Mouse (Mus musculus): ENCODE results near the gene Cd2ap. TPM values are rescaled to one million over a fixed set of nuclear protein-coding genes. Genes with fewer than 3 reads are reported as not detected.

The Cd2ap gene
- polyA plus RNA-seq, 1 experiment from 2014 or later = 21.9 TPM

DNA sequence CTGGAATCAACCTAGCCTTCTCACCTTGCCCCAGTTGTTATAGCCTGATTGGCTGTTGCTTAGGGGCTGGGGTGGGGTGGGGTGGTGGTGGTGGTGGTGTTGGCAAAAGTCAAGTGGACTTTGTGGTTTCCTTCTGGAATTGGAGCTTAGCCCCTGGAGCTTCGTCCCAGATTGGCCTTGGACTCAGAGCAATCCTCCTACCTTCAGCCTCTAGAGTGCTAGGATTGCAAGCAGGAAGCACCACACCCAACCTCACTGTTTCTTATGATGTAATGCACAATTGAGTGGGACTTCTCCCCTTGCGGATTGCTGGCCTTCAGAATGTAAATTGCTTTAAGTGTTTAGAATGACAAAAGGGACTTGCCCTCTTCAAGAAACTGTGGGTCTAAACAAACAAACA, 24.3 kb upstream of the Cd2ap start:
- H3K9ac ChIP-seq (replicated peaks) = no peak overlapping the region
- no peaks in the 10 kb centered on the region for H3K27me3 ChIP-seq
- H3K9me3 ChIP-seq = peaks cover 12% of the 10 kb centered on the region
- no peaks in the 10 kb centered on the region for H3K4me1 ChIP-seq (replicated peaks)
- no peak for ATAC-seq (ENCODE audit: insufficient number of reproducible peaks, insufficient read depth, low FRiP score, low TSS enrichment, low read depth)
- H3K4me3 ChIP-seq (replicated peaks) = no peak overlapping the region
- H3K27ac ChIP-seq = no peak overlapping the region
- no peaks in the 10 kb centered on the region for H3K36me3 ChIP-seq
- 75% methylated on average over 2 of the region's 2 CpGs for WGBS
- no peak overlapping the region for H3K4me2 ChIP-seq

DNA sequence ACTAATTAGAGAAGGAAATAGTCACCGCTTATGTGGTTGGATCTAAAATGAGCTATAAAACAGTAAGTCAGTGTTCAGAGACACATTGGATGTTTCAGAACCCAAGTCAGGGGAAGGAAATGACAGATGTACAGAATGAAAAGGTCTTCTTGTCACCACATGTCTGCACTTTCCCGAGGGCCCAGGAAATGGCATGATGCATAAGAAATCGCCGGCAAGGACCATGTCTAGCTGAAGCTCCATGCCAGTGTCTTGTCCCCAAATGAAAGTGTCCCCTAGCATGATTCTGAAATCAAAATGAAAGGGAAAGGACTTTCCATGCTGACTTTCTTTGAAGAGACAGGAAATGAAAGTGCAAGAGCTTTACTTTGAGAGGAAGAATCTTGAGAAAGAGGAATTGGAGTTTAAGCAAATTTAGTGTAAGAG, 10.8 kb upstream of the Cd2ap start:
- ATAC-seq (ENCODE audit: insufficient number of reproducible peaks, insufficient read depth, low FRiP score, low TSS enrichment, low read depth) = no peak
- 81% methylated on average over 4 of the region's 4 CpGs for WGBS

DNA sequence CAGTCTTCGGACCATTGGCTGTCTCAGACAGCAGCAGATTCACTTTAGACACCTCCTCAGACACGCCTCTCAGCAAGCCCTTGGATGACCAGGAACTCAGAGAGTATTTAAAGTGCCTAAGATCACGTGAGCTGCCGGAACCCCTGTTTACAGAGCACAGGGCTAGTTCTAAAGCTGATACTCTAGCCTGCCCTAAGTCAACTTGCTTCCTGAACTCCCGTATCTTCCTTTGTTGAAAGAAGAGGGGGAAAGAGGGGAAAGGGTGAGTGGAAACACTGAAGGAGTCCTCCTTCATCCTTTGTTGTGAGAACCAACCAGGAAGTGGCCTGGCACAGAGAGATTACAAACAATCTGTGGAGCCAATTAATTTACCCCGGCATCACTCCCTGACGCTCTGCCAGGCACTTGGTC, 8.6 kb upstream of the Cd2ap start:
- no peaks in the 10 kb centered on the region for H3K36me3 ChIP-seq
- no peaks in the 10 kb centered on the region for H3K4me1 ChIP-seq (replicated peaks)
- no peak for ATAC-seq (ENCODE audit: insufficient number of reproducible peaks, insufficient read depth, low FRiP score, low TSS enrichment, low read depth)
- 68% methylated on average over 7 of the region's 7 CpGs for WGBS
- no peaks in the 10 kb centered on the region for H3K27me3 ChIP-seq
- H3K27ac ChIP-seq = no peak overlapping the region
- H3K4me3 ChIP-seq (replicated peaks) = no peak overlapping the region
- no peak overlapping the region for H3K4me2 ChIP-seq
- no peaks in the 10 kb centered on the region for H3K9me3 ChIP-seq
- H3K9ac ChIP-seq (replicated peaks) = no peak overlapping the region

More for the DNA sequence above, 10.8 kb upstream of the Cd2ap start:
- Histone ChIP-seq H3K4me2 (no peak overlapping the region), H3K4me3 (replicated peaks) (no peak overlapping the region), H3K27ac (no peak overlapping the region), H3K9ac (replicated peaks) (no peak overlapping the region), H3K4me1 (replicated peaks) (no peaks in the 10 kb centered on the region), H3K9me3 (no peaks in the 10 kb centered on the region), H3K36me3 (no peaks in the 10 kb centered on the region), H3K27me3 (no peaks in the 10 kb centered on the region)

DNA sequence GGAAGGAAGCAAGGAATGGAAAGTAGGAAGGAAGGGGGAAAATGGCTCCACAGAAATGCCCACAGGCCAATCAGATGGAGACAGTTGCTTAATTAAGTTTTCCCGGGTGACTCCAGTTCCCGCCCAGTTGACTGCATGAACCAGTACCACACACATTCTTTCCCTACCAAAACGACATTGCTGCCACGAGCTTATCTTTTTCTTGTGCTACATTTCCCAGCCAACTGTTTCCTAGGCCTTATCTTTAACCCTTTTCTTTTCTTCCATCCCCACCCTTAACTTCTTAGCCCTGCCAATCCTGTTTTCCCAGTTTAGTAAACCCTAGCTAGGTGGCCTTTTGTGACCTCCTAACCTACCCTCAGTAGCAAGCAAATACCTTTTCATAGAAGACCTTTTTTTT, 7.9 kb upstream of the Cd2ap start:
- Histone ChIP-seq H3K9me3 (no peaks in the 10 kb centered on the region), H3K27me3 (no peaks in the 10 kb centered on the region), H3K4me1 (replicated peaks) (no peaks in the 10 kb centered on the region), H3K4me3 (replicated peaks) (no peak overlapping the region), H3K4me2 (no peak overlapping the region), H3K9ac (replicated peaks) (no peak overlapping the region), H3K27ac (no peak overlapping the region), H3K36me3 (no peaks in the 10 kb centered on the region)
- 55% methylated on average over 4 of the region's 4 CpGs for WGBS
- no peak for ATAC-seq (ENCODE audit: insufficient number of reproducible peaks, insufficient read depth, low FRiP score, low TSS enrichment, low read depth)

DNA sequence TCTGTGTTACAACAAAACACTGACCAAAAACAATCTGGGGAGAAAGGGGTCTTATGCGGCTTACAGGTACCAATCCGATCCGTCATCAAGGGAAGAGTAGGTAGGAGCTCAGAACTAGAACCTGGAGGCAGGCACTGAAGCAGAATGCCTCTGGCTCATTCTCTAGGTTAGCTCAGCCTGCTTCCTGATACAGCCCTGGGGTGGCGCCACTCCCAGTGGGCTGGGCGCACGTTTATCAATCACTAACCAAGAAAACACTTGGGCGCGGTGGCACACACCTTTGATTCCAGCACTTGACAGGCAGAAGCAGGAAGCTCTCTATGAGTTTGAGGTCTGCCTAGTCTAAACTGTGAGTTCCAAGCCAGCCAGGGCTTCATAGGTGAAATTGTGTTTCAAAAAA, 7.3 kb upstream of the Cd2ap start:
- Histone ChIP-seq H3K27me3 (no peaks in the 10 kb centered on the region), H3K27ac (no peak overlapping the region), H3K36me3 (no peaks in the 10 kb centered on the region), H3K4me3 (replicated peaks) (no peak overlapping the region), H3K9ac (replicated peaks) (no peak overlapping the region), H3K9me3 (no peaks in the 10 kb centered on the region), H3K4me2 (no peak overlapping the region), H3K4me1 (replicated peaks) (no peaks in the 10 kb centered on the region)
- no peak for ATAC-seq (ENCODE audit: insufficient number of reproducible peaks, insufficient read depth, low FRiP score, low TSS enrichment, low read depth)
- 83% methylated on average over 8 of the region's 8 CpGs for WGBS

DNA sequence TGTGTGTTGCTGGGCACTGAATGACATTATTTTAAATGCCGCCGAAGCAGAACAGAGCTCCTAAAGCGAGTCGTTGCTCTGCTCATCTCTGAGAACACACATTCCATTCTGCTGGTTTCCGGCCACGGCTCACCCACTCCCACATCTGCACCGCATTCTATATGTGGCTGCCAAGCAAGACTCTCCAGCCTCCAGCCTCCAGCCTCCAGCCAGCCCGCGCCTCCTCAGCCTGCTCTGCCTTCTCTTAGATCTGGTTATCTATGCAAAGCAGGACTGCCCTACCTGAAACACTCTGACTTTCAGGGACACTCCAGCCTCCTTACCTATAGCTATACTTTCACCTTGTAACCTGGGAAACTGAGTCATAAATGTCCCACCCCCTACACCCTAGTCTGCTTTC, 6.8 kb upstream of the Cd2ap start:
- no peak overlapping the region for H3K27ac ChIP-seq
- H3K4me2 ChIP-seq = no peak overlapping the region
- no peaks in the 10 kb centered on the region for H3K27me3 ChIP-seq
- no peaks in the 10 kb centered on the region for H3K4me1 ChIP-seq (replicated peaks)
- no peaks in the 10 kb centered on the region for H3K9me3 ChIP-seq
- ATAC-seq (ENCODE audit: insufficient number of reproducible peaks, insufficient read depth, low FRiP score, low TSS enrichment, low read depth) = no peak
- H3K4me3 ChIP-seq (replicated peaks) = no peak overlapping the region
- WGBS = 92% methylated on average over 9 of the region's 9 CpGs
- no peak overlapping the region for H3K9ac ChIP-seq (replicated peaks)
- no peaks in the 10 kb centered on the region for H3K36me3 ChIP-seq

DNA sequence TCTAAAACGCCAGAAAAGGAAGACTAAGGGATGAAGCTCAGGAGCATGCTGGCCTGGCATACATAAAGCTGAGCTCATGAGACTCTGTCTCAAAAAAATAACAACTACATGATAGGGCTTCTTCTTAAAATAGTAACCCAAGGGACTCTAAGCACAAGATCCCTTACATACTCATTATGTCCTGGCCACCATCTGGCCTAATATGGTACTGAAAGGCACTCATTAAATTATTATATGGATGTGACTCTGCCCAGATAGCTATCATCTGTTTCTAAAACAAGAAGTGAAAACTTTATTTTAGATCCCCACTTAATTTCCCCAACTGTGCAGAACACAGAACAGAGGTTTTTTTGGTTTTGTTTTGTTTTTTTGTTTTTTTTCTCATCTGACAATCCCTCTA, 6.4 kb upstream of the Cd2ap start:
- ATAC-seq (ENCODE audit: insufficient number of reproducible peaks, insufficient read depth, low FRiP score, low TSS enrichment, low read depth) = no peak
- WGBS = 90% methylated on average over 1 of the region's 1 CpGs
- H3K9ac ChIP-seq (replicated peaks) = no peak overlapping the region

DNA sequence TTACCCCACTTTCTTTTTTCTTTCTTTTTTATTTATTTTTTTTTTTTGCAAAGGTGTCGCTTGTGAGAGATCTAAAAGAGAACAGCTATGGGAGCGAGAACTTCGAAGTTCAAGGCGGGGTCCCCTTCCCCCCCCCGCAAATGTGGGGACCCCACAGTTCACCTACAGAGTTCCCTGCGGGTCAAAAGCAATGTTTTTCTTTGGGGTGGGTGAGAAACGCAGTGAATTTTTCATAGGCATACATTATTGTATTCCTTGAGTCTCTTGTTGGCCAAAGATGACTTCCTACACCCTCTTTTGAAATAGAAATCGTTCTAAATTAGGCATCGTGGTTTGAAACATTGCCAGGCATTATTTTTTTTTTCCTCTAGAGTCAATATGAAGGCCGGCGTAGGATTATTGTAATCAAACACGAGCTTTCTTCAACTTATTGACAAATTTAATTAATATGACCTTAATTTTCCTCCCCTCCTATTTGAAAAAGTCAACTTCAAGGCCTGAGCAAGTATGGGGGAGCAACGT, 500 bp upstream of the Cd2ap start:
- Histone ChIP-seq H3K9ac (replicated peaks) (peak overlapping the region; percentile 93), H3K27ac (peak overlapping the region; percentile 97), H3K4me2 (peak overlapping the region; percentile 73), H3K9me3 (no peaks in the 10 kb centered on the region), H3K4me1 (replicated peaks) (peaks cover 21% of the 10 kb centered on the region), H3K36me3 (no peaks in the 10 kb centered on the region), H3K4me3 (replicated peaks) (peak overlapping the region; percentile 85), H3K27me3 (no peaks in the 10 kb centered on the region)
- WGBS = 35% methylated on average over 13 of the region's 13 CpGs
- no peak for ATAC-seq (ENCODE audit: insufficient number of reproducible peaks, insufficient read depth, low FRiP score, low TSS enrichment, low read depth)

More for the DNA sequence above, 6.4 kb upstream of the Cd2ap start:
- H3K27ac ChIP-seq = no peak overlapping the region
- H3K9me3 ChIP-seq = no peaks in the 10 kb centered on the region
- no peaks in the 10 kb centered on the region for H3K27me3 ChIP-seq
- no peak overlapping the region for H3K4me2 ChIP-seq
- no peaks in the 10 kb centered on the region for H3K36me3 ChIP-seq
- H3K4me3 ChIP-seq (replicated peaks) = no peak overlapping the region
- H3K4me1 ChIP-seq (replicated peaks) = no peaks in the 10 kb centered on the region

DNA sequence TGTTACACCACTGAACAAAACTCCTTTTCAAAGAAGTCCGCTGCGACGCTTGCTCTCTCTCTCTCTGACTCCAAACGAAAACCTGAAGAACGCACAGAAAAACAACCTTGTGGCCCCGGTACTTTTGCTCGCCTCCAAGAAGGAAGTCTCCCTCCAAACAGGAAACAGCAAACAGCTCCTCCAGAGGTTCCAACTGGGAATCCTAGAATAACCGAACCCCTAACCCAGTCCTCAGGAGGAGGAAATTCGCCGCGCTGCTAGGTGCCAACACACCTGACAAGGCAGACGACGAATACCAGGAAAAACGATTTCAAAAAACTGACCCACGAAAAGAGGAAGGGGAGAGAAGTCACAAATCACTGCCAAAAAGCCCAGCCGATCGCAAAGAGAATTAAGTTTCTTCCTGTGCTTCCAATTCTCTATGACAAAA, 879 bp downstream of the Cd2ap start:
- Histone ChIP-seq H3K27ac (peak overlapping the region; percentile 97), H3K4me1 (replicated peaks) (peaks cover 23% of the 10 kb centered on the region), H3K4me2 (peak overlapping the region; percentile 73), H3K4me3 (replicated peaks) (peak overlapping the region; percentile 85), H3K9me3 (no peaks in the 10 kb centered on the region), H3K9ac (replicated peaks) (peak overlapping the region; percentile 93), H3K27me3 (no peaks in the 10 kb centered on the region), H3K36me3 (no peaks in the 10 kb centered on the region)
- under 1% methylated on average over 17 of the region's 17 CpGs for WGBS
- ATAC-seq (ENCODE audit: insufficient number of reproducible peaks, insufficient read depth, low FRiP score, low TSS enrichment, low read depth) = no peak

DNA sequence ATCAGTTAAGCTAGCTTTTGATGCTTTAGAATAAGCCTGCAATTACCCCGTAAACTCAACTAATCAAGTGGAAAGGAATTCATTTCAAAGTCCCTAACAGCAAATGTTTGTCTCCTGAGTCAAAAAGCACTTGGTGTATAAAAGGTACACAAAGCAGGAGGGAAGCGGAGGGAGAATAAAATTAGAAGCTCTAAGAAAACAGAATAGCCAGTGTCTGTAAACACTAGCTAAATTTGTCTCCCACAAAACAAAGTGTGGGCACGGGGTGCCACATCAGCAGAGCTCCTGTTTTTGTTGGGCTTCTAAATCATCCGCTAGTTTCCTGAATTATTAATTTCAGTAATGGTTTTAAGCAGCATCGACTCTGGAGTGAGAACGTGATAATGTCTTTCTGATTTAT, 1.4 kb downstream of the Cd2ap start:
- Histone ChIP-seq H3K27me3 (no peaks in the 10 kb centered on the region), H3K4me2 (peak overlapping the region; percentile 73), H3K4me1 (replicated peaks) (peaks cover 25% of the 10 kb centered on the region), H3K36me3 (no peaks in the 10 kb centered on the region), H3K27ac (peak overlapping the region; percentile 97; the same call in 1 of the 2 replicates), H3K4me3 (replicated peaks) (peak overlapping the region; percentile 85), H3K9me3 (no peaks in the 10 kb centered on the region), H3K9ac (replicated peaks) (peak overlapping the region; percentile 93)
- 20% methylated on average over 6 of the region's 6 CpGs for WGBS
- no peak for ATAC-seq (ENCODE audit: insufficient number of reproducible peaks, insufficient read depth, low FRiP score, low TSS enrichment, low read depth)

DNA sequence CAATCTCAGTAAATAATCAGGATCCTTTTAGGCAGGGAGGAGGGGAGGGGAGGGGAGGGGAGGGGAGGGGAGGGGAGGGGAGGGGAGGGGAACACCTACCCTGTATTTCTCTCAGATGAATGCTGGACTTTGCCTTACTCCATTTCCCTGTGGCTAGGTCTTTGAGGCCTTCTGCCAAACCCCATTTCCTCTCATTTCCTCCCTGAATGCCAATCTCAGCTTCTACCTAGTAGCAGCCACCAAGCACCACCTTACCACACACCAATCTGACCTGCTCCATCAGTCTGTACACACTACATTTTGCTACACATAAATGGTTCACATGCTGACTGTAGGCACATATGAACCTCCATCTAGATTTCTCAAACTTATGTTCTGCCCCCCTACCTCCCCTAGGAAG, 6.0 kb downstream of the Cd2ap start:
- ATAC-seq (ENCODE audit: insufficient number of reproducible peaks, insufficient read depth, low FRiP score, low TSS enrichment, low read depth) = no peak
- Histone ChIP-seq H3K4me1 (replicated peaks) (peaks cover 25% of the 10 kb centered on the region), H3K9ac (replicated peaks) (no peak overlapping the region), H3K4me3 (replicated peaks) (no peak overlapping the region), H3K27me3 (no peaks in the 10 kb centered on the region), H3K9me3 (no peaks in the 10 kb centered on the region), H3K27ac (no peak overlapping the region), H3K36me3 (no peaks in the 10 kb centered on the region), H3K4me2 (no peak overlapping the region)

DNA sequence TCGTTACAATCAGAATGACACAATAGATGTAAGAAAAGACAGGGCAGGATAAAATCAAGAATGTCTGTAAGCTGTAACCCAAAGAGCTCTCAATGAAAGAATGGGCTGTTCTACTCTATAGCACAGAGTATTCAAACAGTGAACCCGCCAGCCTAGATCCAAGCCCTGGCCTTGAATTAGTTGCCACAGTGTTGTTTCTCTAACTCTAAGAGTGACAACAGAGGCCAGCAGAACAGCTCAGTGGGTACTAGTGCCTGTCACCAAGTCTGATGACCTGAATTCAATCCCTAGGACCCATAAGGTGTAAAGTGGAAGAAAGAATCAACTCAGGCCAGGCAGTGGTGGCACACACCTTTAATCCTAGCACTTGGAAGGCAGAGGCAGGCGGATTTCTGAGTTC, 13.3 kb downstream of the Cd2ap start:
- no peak overlapping the region for H3K9ac ChIP-seq (replicated peaks)
- 93% methylated on average over 3 of the region's 3 CpGs for WGBS
- H3K4me3 ChIP-seq (replicated peaks) = no peak overlapping the region
- H3K27me3 ChIP-seq = no peaks in the 10 kb centered on the region
- H3K4me1 ChIP-seq (replicated peaks) = no peaks in the 10 kb centered on the region
- H3K36me3 ChIP-seq = no peaks in the 10 kb centered on the region
- H3K27ac ChIP-seq = no peak overlapping the region
- no peaks in the 10 kb centered on the region for H3K9me3 ChIP-seq
- no peak for ATAC-seq (ENCODE audit: insufficient number of reproducible peaks, insufficient read depth, low FRiP score, low TSS enrichment, low read depth)
- no peak overlapping the region for H3K4me2 ChIP-seq

Measured in limb, embryonic 12.5 days (tissue).